Mouse (Mus musculus): ENCODE data around the gene Cers3. TPM values are rescaled to one million over a fixed set of nuclear protein-coding genes. Genes with fewer than 3 reads are reported as not detected.

Cers3 gene
- polyA plus RNA-seq, 1 experiment from 2014 or later: 0.27 TPM

- Histone ChIP-seq H3K27me3 (replicated peaks; ENCODE audit: control insufficient read depth, insufficient read depth, low read length) (no peaks in the 10 kb centered on the region), H3K27ac (ENCODE audit: low read depth, low read length) (no peak overlapping the region), H3K9me3 (ENCODE audit: control insufficient read depth, low read length) (no peaks in the 10 kb centered on the region), H3K4me3 (ENCODE audit: low read depth, low read length) (no peak overlapping the region), H3K36me3 (ENCODE audit: control insufficient read depth, insufficient read depth, low read length) (no peaks in the 10 kb centered on the region), H3K4me2 (no peak overlapping the region), H3K4me1 (replicated peaks; ENCODE audit: control insufficient read depth, insufficient read depth, low read length) (peaks cover 4% of the 10 kb centered on the region; the same call in 1 of the 2 replicates), H3K9ac (ENCODE audit: low read depth, low read length) (no peak overlapping the region)
- WGBS: 30% methylated on average over 8 of the region's 8 CpGs
- DNase-seq (ENCODE audit: low spot score): no peak
- no peak for ATAC-seq (replicated peaks; ENCODE audit: low FRiP score)
Observed at GRCm38 (mm10) chr7:66789860-66790748, 46.8 kb downstream of the Cers3 start.

- Histone ChIP-seq H3K4me3 (ENCODE audit: low read depth, low read length) (no peak overlapping the region), H3K27ac (ENCODE audit: low read depth, low read length) (no peak overlapping the region), H3K27me3 (replicated peaks; ENCODE audit: control insufficient read depth, insufficient read depth, low read length) (no peaks in the 10 kb centered on the region), H3K4me1 (replicated peaks; ENCODE audit: control insufficient read depth, insufficient read depth, low read length) (peaks cover 4% of the 10 kb centered on the region; the same call in 1 of the 2 replicates), H3K36me3 (ENCODE audit: control insufficient read depth, insufficient read depth, low read length) (no peaks in the 10 kb centered on the region), H3K9ac (ENCODE audit: low read depth, low read length) (no peak overlapping the region), H3K4me2 (no peak overlapping the region), H3K9me3 (ENCODE audit: control insufficient read depth, low read length) (no peaks in the 10 kb centered on the region)
- DNase-seq (ENCODE audit: low spot score) (no peak), ATAC-seq (replicated peaks; ENCODE audit: low FRiP score) (no peak)
- WGBS: 92% methylated on average over 3 of the region's 3 CpGs
Observed at GRCm38 (mm10) chr7:66791022-66791421, 47.7 kb downstream of the Cers3 start.

- Histone ChIP-seq H3K27me3 (replicated peaks; ENCODE audit: control insufficient read depth, insufficient read depth, low read length) (no peaks in the 10 kb centered on the region), H3K9ac (ENCODE audit: low read depth, low read length) (no peak overlapping the region), H3K4me3 (ENCODE audit: low read depth, low read length) (no peak overlapping the region), H3K27ac (ENCODE audit: low read depth, low read length) (no peak overlapping the region), H3K4me2 (no peak overlapping the region), H3K36me3 (ENCODE audit: control insufficient read depth, insufficient read depth, low read length) (no peaks in the 10 kb centered on the region), H3K9me3 (ENCODE audit: control insufficient read depth, low read length) (no peaks in the 10 kb centered on the region), H3K4me1 (replicated peaks; ENCODE audit: control insufficient read depth, insufficient read depth, low read length) (no peaks in the 10 kb centered on the region)
- WGBS: 48% methylated on average over 1 of the region's 1 CpGs
- DNase-seq (ENCODE audit: low spot score) (no peak), ATAC-seq (replicated peaks; ENCODE audit: low FRiP score) (no peak)
Observed at GRCm38 (mm10) chr7:66796909-66797308, 53.6 kb downstream of the Cers3 start.

- ATAC-seq (replicated peaks; ENCODE audit: low FRiP score): no peak
- H3K4me3 ChIP-seq (ENCODE audit: low read depth, low read length): no peak overlapping the region
Observed at GRCm38 (mm10) chr7:66797345-66797744, 54.0 kb downstream of the Cers3 start.

GRCm38 (mm10) chr7:66798826-66799225 lies 55.5 kb downstream of the Cers3 start:
- Histone ChIP-seq H3K4me1 (replicated peaks; ENCODE audit: control insufficient read depth, insufficient read depth, low read length) (no peaks in the 10 kb centered on the region), H3K27me3 (replicated peaks; ENCODE audit: control insufficient read depth, insufficient read depth, low read length) (no peaks in the 10 kb centered on the region), H3K36me3 (ENCODE audit: control insufficient read depth, insufficient read depth, low read length) (no peaks in the 10 kb centered on the region), H3K4me2 (no peak overlapping the region), H3K27ac (ENCODE audit: low read depth, low read length) (no peak overlapping the region), H3K9ac (ENCODE audit: low read depth, low read length) (no peak overlapping the region), H3K4me3 (ENCODE audit: low read depth, low read length) (no peak overlapping the region), H3K9me3 (ENCODE audit: control insufficient read depth, low read length) (no peaks in the 10 kb centered on the region)
- DNase-seq (ENCODE audit: low spot score) (no peak), ATAC-seq (replicated peaks; ENCODE audit: low FRiP score) (no peak)
- 57% methylated on average over 5 of the region's 5 CpGs for WGBS

More at GRCm38 (mm10) chr7:66797345-66797744, 54.0 kb downstream of the Cers3 start:
- Histone ChIP-seq H3K4me1 (replicated peaks; ENCODE audit: control insufficient read depth, insufficient read depth, low read length) (no peaks in the 10 kb centered on the region), H3K4me2 (no peak overlapping the region), H3K9me3 (ENCODE audit: control insufficient read depth, low read length) (no peaks in the 10 kb centered on the region), H3K27me3 (replicated peaks; ENCODE audit: control insufficient read depth, insufficient read depth, low read length) (no peaks in the 10 kb centered on the region), H3K9ac (ENCODE audit: low read depth, low read length) (no peak overlapping the region), H3K36me3 (ENCODE audit: control insufficient read depth, insufficient read depth, low read length) (no peaks in the 10 kb centered on the region), H3K27ac (ENCODE audit: low read depth, low read length) (no peak overlapping the region)
- no peak for DNase-seq (ENCODE audit: low spot score)
- 84% methylated on average over 1 of the region's 1 CpGs for WGBS

GRCm38 (mm10) chr7:66800784-66801183 lies 57.5 kb downstream of the Cers3 start:
- Histone ChIP-seq H3K4me1 (replicated peaks; ENCODE audit: control insufficient read depth, insufficient read depth, low read length) (no peaks in the 10 kb centered on the region), H3K27ac (ENCODE audit: low read depth, low read length) (no peak overlapping the region), H3K9ac (ENCODE audit: low read depth, low read length) (no peak overlapping the region), H3K36me3 (ENCODE audit: control insufficient read depth, insufficient read depth, low read length) (no peaks in the 10 kb centered on the region), H3K4me2 (no peak overlapping the region), H3K9me3 (ENCODE audit: control insufficient read depth, low read length) (no peaks in the 10 kb centered on the region), H3K27me3 (replicated peaks; ENCODE audit: control insufficient read depth, insufficient read depth, low read length) (no peaks in the 10 kb centered on the region), H3K4me3 (ENCODE audit: low read depth, low read length) (no peak overlapping the region)
- ATAC-seq (replicated peaks; ENCODE audit: low FRiP score): no peak
- WGBS: 76% methylated on average over 5 of the region's 5 CpGs
- DNase-seq (ENCODE audit: low spot score): no peak

GRCm38 (mm10) chr7:66801785-66802184 lies 58.5 kb downstream of the Cers3 start:
- Histone ChIP-seq H3K36me3 (ENCODE audit: control insufficient read depth, insufficient read depth, low read length) (no peaks in the 10 kb centered on the region), H3K9me3 (ENCODE audit: control insufficient read depth, low read length) (no peaks in the 10 kb centered on the region), H3K9ac (ENCODE audit: low read depth, low read length) (no peak overlapping the region), H3K27me3 (replicated peaks; ENCODE audit: control insufficient read depth, insufficient read depth, low read length) (no peaks in the 10 kb centered on the region), H3K4me3 (ENCODE audit: low read depth, low read length) (no peak overlapping the region), H3K27ac (ENCODE audit: low read depth, low read length) (no peak overlapping the region), H3K4me1 (replicated peaks; ENCODE audit: control insufficient read depth, insufficient read depth, low read length) (no peaks in the 10 kb centered on the region), H3K4me2 (no peak overlapping the region)
- DNase-seq (ENCODE audit: low spot score) (no peak), ATAC-seq (replicated peaks; ENCODE audit: low FRiP score) (no peak)

- Histone ChIP-seq H3K36me3 (ENCODE audit: control insufficient read depth, insufficient read depth, low read length) (no peaks in the 10 kb centered on the region), H3K9me3 (ENCODE audit: control insufficient read depth, low read length) (no peaks in the 10 kb centered on the region), H3K4me2 (no peak overlapping the region), H3K9ac (ENCODE audit: low read depth, low read length) (no peak overlapping the region), H3K4me1 (replicated peaks; ENCODE audit: control insufficient read depth, insufficient read depth, low read length) (no peaks in the 10 kb centered on the region), H3K4me3 (ENCODE audit: low read depth, low read length) (no peak overlapping the region), H3K27ac (ENCODE audit: low read depth, low read length) (no peak overlapping the region), H3K27me3 (replicated peaks; ENCODE audit: control insufficient read depth, insufficient read depth, low read length) (no peaks in the 10 kb centered on the region)
- DNase-seq (ENCODE audit: low spot score) (no peak), ATAC-seq (replicated peaks; ENCODE audit: low FRiP score) (no peak)
- 42% methylated on average over 5 of the region's 5 CpGs for WGBS
Observed at GRCm38 (mm10) chr7:66803798-66804197, 60.5 kb downstream of the Cers3 start.

- Histone ChIP-seq H3K4me2 (no peak overlapping the region), H3K27me3 (replicated peaks; ENCODE audit: control insufficient read depth, insufficient read depth, low read length) (no peaks in the 10 kb centered on the region), H3K36me3 (ENCODE audit: control insufficient read depth, insufficient read depth, low read length) (no peaks in the 10 kb centered on the region), H3K27ac (ENCODE audit: low read depth, low read length) (no peak overlapping the region), H3K4me1 (replicated peaks; ENCODE audit: control insufficient read depth, insufficient read depth, low read length) (no peaks in the 10 kb centered on the region), H3K9ac (ENCODE audit: low read depth, low read length) (no peak overlapping the region), H3K4me3 (ENCODE audit: low read depth, low read length) (no peak overlapping the region), H3K9me3 (ENCODE audit: control insufficient read depth, low read length) (no peaks in the 10 kb centered on the region)
- DNase-seq (ENCODE audit: low spot score): no peak
- WGBS: 67% methylated on average over 3 of the region's 3 CpGs
- ATAC-seq (replicated peaks; ENCODE audit: low FRiP score): no peak
Observed at GRCm38 (mm10) chr7:66806801-66807200, 63.5 kb downstream of the Cers3 start.

Data from liver, embryonic 11.5 days (tissue).